Mouse (Mus musculus): ENCODE results near the gene Slc27a1. TPM values are rescaled to one million over a fixed set of nuclear protein-coding genes. Genes with fewer than 3 reads are reported as not detected.
A peak's percentile ranks its signal among the peaks of the same experiment; 100 is the strongest.

The Slc27a1 gene
- polyA plus RNA-seq, 1 experiment = 57.5 TPM

DNA sequence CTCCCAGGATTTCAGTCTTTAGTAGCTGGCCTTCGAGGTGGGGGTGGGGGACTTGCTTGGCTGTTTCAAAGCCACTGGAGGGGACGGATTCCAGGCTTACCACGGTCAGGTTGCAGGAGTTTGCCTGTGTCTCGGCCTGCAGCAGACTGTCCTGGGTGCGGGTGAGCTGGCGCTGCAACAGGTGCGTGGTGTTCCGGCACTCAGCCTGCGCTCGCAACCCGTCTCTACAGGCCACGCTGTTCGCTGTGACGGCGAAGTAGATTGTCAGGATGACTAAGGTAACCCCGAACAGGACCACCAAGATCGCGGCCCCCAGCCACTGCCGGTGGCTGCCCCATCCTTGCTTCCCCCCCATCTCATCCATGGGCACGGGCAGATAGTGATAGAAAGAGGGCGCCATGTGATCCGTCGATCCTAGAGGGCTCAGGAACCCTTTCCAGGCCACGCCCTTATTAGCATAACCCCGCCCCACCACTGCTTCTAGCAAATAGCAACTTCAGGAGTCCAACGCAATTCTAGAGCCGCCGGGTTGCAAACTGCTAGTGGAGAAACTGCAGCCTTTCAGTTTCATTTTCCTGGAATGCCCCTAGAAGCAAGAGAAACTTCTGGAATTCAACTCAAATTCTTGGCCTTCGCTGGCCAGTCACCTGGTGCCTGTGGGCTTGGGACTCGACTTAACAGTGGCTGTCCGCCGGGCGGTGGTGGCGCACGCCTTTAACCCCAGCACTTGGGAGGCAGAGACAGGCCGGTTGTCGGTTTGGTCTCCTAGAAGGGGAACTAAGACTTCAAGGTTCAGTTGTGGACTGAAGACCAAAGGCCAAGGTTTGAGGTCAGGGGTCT lies 31.4 kb upstream of the Slc27a1 start, which contains the start of gene Bst2:
TSS of gene Bst2 (minus strand) at position 429 of the 840 bp plus-strand sequence.
- Histone ChIP-seq H3ac (ENCODE audit: control insufficient read depth, insufficient read length, low read depth) (peak within 1 kb of the TSS; percentile 39), H3K36me3 (ENCODE audit: control insufficient read depth, insufficient read depth) (no peaks in the 10 kb centered on the region), H3K79me2 (ENCODE audit: control insufficient read depth, insufficient read depth) (no peaks in the 10 kb centered on the region), H3K79me3 (ENCODE audit: low read depth) (no peaks in the 10 kb centered on the region), H3K27me3 (ENCODE audit: control insufficient read depth, insufficient read depth, insufficient read length) (no peaks in the 10 kb centered on the region), H3K4me3 (ENCODE audit: insufficient read depth, poor library complexity, severe bottlenecking) (peak within 1 kb of the TSS; percentile 38)
- peak; percentile 14 for TF ChIP-seq CTCF (IDR thresholded peaks at IDR 0.05; ENCODE audit: control insufficient read depth, insufficient read depth, insufficient read length)
- TF ChIP-seq FOSL1 (IDR thresholded peaks at IDR 0.05; ENCODE audit: insufficient read depth, low read length, poor library complexity, severe bottlenecking) = no peak
- TF ChIP-seq MYOG (IDR thresholded peaks at IDR 0.05; ENCODE audit: control insufficient read depth, extremely low read depth, insufficient read length) = no peak
- peak; percentile 73 for TF ChIP-seq MYOD1 (IDR thresholded peaks at IDR 0.05; ENCODE audit: control insufficient read depth, insufficient read length, low read depth)
- TF ChIP-seq MAX (IDR thresholded peaks at IDR 0.05) = no peak
- TF ChIP-seq CEBPB (IDR thresholded peaks at IDR 0.05; ENCODE audit: low read depth) = no peak
- TF ChIP-seq USF1 (IDR thresholded peaks at IDR 0.05; ENCODE audit: low read depth) = peak; percentile 64

DNA sequence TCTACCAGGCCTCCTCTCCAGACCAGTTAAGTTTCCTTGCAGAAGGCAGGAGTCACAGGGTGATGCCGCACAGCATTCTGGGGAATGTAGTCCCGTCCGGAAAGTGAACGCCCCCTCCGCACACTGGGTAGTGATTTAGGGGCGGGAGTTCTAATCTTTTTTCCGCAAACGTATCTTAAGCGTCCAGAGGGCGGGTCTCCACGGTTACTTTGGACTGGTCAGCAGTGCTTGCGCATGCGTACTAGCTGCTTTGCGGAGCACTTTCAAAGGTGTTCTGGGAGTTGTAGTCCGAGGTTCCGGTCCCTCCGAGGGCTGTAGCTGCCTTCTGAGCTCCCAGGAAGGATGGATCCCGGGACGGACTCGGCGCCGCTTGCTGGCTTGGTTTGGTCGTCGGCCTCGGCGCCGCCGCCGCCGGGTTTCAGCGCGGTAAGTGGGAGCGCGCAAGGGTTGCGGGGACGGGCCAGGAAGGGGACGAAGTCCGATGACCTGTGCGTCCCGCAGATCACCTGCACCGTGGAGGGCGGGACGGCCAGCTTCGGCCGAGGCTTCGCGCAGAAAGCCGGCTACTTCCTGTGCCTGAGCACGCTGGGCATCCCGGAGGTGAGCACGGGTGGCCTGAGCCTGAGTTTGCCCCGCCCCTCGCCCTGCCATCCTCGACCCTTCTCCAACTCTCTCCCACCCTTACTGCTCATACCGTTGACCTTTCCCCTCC lies 25.9 kb upstream of the Slc27a1 start, which contains the start of gene Mvb12a:
TSS of gene Mvb12a (plus strand) at position 291 of the 712 bp plus-strand sequence.
- TF ChIP-seq CEBPB (IDR thresholded peaks at IDR 0.05; ENCODE audit: low read depth) = no peak
- no peak for TF ChIP-seq MAX (IDR thresholded peaks at IDR 0.05)
- no peak for TF ChIP-seq CTCF (IDR thresholded peaks at IDR 0.05; ENCODE audit: control insufficient read depth, insufficient read depth, insufficient read length)
- TF ChIP-seq MYOD1 (IDR thresholded peaks at IDR 0.05; ENCODE audit: control insufficient read depth, insufficient read length, low read depth) = no peak
- no peak for TF ChIP-seq FOSL1 (IDR thresholded peaks at IDR 0.05; ENCODE audit: insufficient read depth, low read length, poor library complexity, severe bottlenecking)
- peak; percentile 31 for TF ChIP-seq USF1 (IDR thresholded peaks at IDR 0.05; ENCODE audit: low read depth)
- no peak for TF ChIP-seq MYOG (IDR thresholded peaks at IDR 0.05; ENCODE audit: control insufficient read depth, extremely low read depth, insufficient read length)
- Histone ChIP-seq H3K4me3 (ENCODE audit: insufficient read depth, poor library complexity, severe bottlenecking) (peak within 1 kb of the TSS; percentile 61), H3K27me3 (ENCODE audit: control insufficient read depth, insufficient read depth, insufficient read length) (no peaks in the 10 kb centered on the region), H3K36me3 (ENCODE audit: control insufficient read depth, insufficient read depth) (no peaks in the 10 kb centered on the region), H3K79me3 (ENCODE audit: low read depth) (peaks cover 6% of the 10 kb centered on the region), H3K79me2 (ENCODE audit: control insufficient read depth, insufficient read depth) (peaks cover 12% of the 10 kb centered on the region), H3ac (ENCODE audit: control insufficient read depth, insufficient read length, low read depth) (peak within 1 kb of the TSS; percentile 86)

DNA sequence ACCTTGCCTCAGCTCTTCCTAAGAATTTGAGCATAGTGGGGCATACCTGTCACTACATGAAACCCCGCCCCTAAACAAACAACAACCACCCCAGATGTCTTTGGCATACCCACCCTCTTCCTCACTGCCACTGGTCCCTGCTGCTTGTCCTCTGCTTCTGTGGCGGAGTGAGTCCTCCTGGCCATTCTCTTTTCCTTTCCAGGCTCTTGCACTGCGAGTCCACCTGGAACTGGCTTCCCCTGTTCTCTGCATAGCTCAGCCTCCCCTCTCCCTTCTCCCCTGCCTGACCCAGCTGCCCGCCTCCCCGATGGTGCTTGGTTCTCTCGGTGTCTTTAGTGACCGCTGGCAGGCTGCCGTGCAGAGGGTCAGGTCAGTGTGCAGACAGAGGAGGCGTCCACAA lies 24.9 kb upstream of the Slc27a1 start:
- no peak for TF ChIP-seq CTCF (IDR thresholded peaks at IDR 0.05; ENCODE audit: control insufficient read depth, insufficient read depth, insufficient read length)
- TF ChIP-seq USF1 (IDR thresholded peaks at IDR 0.05; ENCODE audit: low read depth) = no peak
- TF ChIP-seq MAX (IDR thresholded peaks at IDR 0.05) = no peak
- TF ChIP-seq MYOD1 (IDR thresholded peaks at IDR 0.05; ENCODE audit: control insufficient read depth, insufficient read length, low read depth) = no peak
- TF ChIP-seq FOSL1 (IDR thresholded peaks at IDR 0.05; ENCODE audit: insufficient read depth, low read length, poor library complexity, severe bottlenecking) = no peak
- TF ChIP-seq MYOG (IDR thresholded peaks at IDR 0.05; ENCODE audit: control insufficient read depth, extremely low read depth, insufficient read length) = no peak
- no peak for TF ChIP-seq CEBPB (IDR thresholded peaks at IDR 0.05; ENCODE audit: low read depth)
- H3ac ChIP-seq (ENCODE audit: control insufficient read depth, insufficient read length, low read depth) = no peak overlapping the region
- H3K79me3 ChIP-seq (ENCODE audit: low read depth) = peaks cover 6% of the 10 kb centered on the region
- peaks cover 12% of the 10 kb centered on the region for H3K79me2 ChIP-seq (ENCODE audit: control insufficient read depth, insufficient read depth)
- peak overlapping the region; percentile 61 for H3K4me3 ChIP-seq (ENCODE audit: insufficient read depth, poor library complexity, severe bottlenecking)
- no peaks in the 10 kb centered on the region for H3K27me3 ChIP-seq (ENCODE audit: control insufficient read depth, insufficient read depth, insufficient read length)
- H3K36me3 ChIP-seq (ENCODE audit: control insufficient read depth, insufficient read depth) = no peaks in the 10 kb centered on the region

DNA sequence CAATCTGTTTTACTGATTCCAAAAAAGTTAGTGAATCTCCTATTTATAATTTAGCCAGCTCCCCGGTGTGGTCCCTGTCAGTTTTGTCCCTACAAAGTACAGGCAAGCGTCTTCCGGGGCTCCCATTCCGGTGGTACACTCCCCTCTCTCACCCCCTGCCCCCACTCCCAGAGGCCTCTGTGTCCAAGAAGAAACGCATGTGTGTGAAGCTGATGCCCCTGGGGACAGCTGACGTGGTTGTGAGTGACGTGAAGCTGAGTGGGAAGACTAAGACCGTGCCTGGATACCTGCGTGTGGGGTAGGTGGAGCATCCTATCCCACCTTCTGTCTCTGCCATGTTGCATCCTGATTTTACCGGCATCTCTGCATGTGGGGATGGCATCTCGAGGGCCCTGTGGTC lies 23.6 kb upstream of the Slc27a1 start:
- TF ChIP-seq MYOD1 (IDR thresholded peaks at IDR 0.05; ENCODE audit: control insufficient read depth, insufficient read length, low read depth) (no peak), CEBPB (IDR thresholded peaks at IDR 0.05; ENCODE audit: low read depth) (no peak), MYOG (IDR thresholded peaks at IDR 0.05; ENCODE audit: control insufficient read depth, extremely low read depth, insufficient read length) (no peak), MAX (IDR thresholded peaks at IDR 0.05) (no peak), FOSL1 (IDR thresholded peaks at IDR 0.05; ENCODE audit: insufficient read depth, low read length, poor library complexity, severe bottlenecking) (no peak), CTCF (IDR thresholded peaks at IDR 0.05; ENCODE audit: control insufficient read depth, insufficient read depth, insufficient read length) (no peak), USF1 (IDR thresholded peaks at IDR 0.05; ENCODE audit: low read depth) (no peak)
- Histone ChIP-seq H3K4me3 (ENCODE audit: insufficient read depth, poor library complexity, severe bottlenecking) (no peak overlapping the region), H3K79me3 (ENCODE audit: low read depth) (peaks cover 6% of the 10 kb centered on the region), H3K27me3 (ENCODE audit: control insufficient read depth, insufficient read depth, insufficient read length) (no peaks in the 10 kb centered on the region), H3K79me2 (ENCODE audit: control insufficient read depth, insufficient read depth) (peaks cover 12% of the 10 kb centered on the region), H3ac (ENCODE audit: control insufficient read depth, insufficient read length, low read depth) (no peak overlapping the region), H3K36me3 (ENCODE audit: control insufficient read depth, insufficient read depth) (no peaks in the 10 kb centered on the region)

DNA sequence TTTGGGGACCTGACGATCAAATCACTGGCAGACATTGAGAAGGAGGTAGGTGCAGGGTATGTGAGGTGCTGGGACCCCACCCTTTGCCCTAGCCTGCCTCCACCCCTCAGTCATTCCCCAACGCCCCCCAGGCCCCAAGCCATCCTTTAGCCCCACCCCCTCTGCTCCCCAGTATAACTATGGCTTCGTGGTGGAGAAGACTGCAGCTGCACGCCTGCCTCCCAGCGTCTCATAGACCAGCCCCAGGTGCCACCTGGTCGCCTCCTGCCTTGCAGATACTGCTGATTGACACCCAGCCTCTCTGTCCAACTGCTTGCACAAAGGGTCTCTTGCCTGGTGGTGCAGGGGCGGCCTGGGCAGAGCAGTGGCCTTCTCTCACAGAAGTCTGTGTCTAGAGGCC lies 21.1 kb upstream of the Slc27a1 start:
- Histone ChIP-seq H3K27me3 (ENCODE audit: control insufficient read depth, insufficient read depth, insufficient read length) (no peaks in the 10 kb centered on the region), H3K79me2 (ENCODE audit: control insufficient read depth, insufficient read depth) (peaks cover 12% of the 10 kb centered on the region), H3K79me3 (ENCODE audit: low read depth) (peaks cover 6% of the 10 kb centered on the region), H3K36me3 (ENCODE audit: control insufficient read depth, insufficient read depth) (no peaks in the 10 kb centered on the region), H3ac (ENCODE audit: control insufficient read depth, insufficient read length, low read depth) (no peak overlapping the region), H3K4me3 (ENCODE audit: insufficient read depth, poor library complexity, severe bottlenecking) (no peak overlapping the region)
- no peak for TF ChIP-seq CEBPB (IDR thresholded peaks at IDR 0.05; ENCODE audit: low read depth)
- TF ChIP-seq USF1 (IDR thresholded peaks at IDR 0.05; ENCODE audit: low read depth) = no peak
- TF ChIP-seq MYOD1 (IDR thresholded peaks at IDR 0.05; ENCODE audit: control insufficient read depth, insufficient read length, low read depth) = no peak
- TF ChIP-seq CTCF (IDR thresholded peaks at IDR 0.05; ENCODE audit: control insufficient read depth, insufficient read depth, insufficient read length) = no peak
- TF ChIP-seq FOSL1 (IDR thresholded peaks at IDR 0.05; ENCODE audit: insufficient read depth, low read length, poor library complexity, severe bottlenecking) = no peak
- no peak for TF ChIP-seq MYOG (IDR thresholded peaks at IDR 0.05; ENCODE audit: control insufficient read depth, extremely low read depth, insufficient read length)
- TF ChIP-seq MAX (IDR thresholded peaks at IDR 0.05) = no peak

Data from C2C12 (cell line).